Mouse (Mus musculus): Measurements from ENCODE around the gene Mapk13. TPM values are rescaled to one million over a fixed set of nuclear protein-coding genes. Genes with fewer than 3 reads are reported as not detected.

The Mapk13 gene
- polyA plus RNA-seq, 1 experiment from 2014 or later = 211 TPM

DNA sequence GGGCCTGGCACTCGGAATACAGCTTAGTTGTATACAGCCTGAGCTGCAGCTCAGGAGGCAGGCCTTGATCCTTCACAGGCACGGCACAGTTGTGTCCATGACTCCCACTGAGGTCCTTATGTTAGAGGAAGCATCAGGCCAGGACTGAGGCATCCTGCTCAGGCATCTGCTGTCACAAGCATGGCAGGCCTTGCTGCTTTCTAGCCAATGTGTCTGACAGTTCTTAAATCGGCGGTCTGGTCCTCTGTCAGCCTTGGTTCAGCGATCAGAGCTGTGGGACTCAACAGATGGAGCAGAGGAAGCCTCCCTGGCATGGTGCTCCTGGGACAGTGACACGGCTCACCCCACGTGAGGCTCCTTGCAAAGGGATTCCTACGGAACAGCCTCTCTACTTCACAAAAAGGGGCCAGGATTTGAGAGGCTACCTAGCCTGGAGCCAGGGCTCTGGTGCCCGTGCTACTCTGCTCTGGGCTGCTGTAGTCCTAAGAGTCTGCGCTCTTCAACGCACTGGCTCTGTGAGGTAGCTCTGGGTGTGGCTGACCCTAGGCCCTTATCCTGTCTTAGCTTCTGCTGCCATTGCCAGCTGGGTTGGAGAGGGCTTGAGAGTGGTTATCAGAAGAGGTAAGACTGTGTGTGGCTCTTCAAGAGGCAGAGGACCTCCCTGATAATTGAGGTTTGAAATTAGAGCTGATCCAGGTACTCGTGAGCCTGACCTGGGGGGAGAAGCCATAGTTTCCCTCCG lies 54.1 kb downstream of the Mapk13 start:
- DNase-seq (ENCODE audit: low spot score) (no peak), ATAC-seq (ENCODE audit: low FRiP score, low TSS enrichment) (0 out of 2 replicates have a peak, but pooled peaks have one; percentile 39)
- Histone ChIP-seq H3K4me3 (ENCODE audit: low read depth, low read length) (no peak overlapping the region), H3K4me2 (replicated peaks; ENCODE audit: low read depth) (no peak overlapping the region), H3K36me3 (ENCODE audit: control insufficient read depth, insufficient read depth, low read length) (peaks cover 38% of the 10 kb centered on the region), H3K9me3 (ENCODE audit: control insufficient read depth, low read length) (no peaks in the 10 kb centered on the region), H3K9ac (ENCODE audit: low read length) (no peak overlapping the region), H3K4me1 (replicated peaks; ENCODE audit: control insufficient read depth, insufficient read depth) (no peaks in the 10 kb centered on the region), H3K27me3 (ENCODE audit: control insufficient read depth, insufficient read depth, low read length) (no peaks in the 10 kb centered on the region), H3K27ac (replicated peaks) (no peak overlapping the region)
- WGBS = 88% methylated on average over 13 of the region's 13 CpGs
- no peak for TF ChIP-seq EP300 (optimal IDR thresholded peaks at IDR 0.05)
- TF ChIP-seq CTCF (IDR thresholded peaks at IDR 0.05; ENCODE audit: low read depth) = no peak

DNA sequence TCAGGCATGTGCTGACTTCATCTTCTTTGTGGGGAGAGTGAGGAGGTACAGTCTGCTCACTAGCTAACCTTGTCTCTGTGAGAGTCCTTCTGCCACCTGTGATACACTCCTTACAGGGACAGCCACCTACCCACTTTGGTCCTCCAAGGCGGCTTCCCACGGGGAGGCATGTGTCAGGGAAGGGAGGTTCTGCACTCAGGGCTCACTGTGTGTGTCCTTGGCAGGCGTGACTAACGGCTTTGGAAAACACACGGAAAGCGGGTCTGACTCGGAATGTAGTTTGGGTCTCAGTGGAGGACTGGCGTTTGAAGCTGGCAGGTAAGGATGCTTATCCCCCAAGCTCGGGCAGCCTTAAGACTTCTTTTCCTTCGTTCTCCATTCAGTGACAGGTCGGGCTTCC lies 54.7 kb downstream of the Mapk13 start:
- 80% methylated on average over 11 of the region's 11 CpGs for WGBS
- H3K4me1 ChIP-seq (replicated peaks; ENCODE audit: control insufficient read depth, insufficient read depth) = no peaks in the 10 kb centered on the region
- no peak for ATAC-seq (ENCODE audit: low FRiP score, low TSS enrichment)
- H3K27me3 ChIP-seq (ENCODE audit: control insufficient read depth, insufficient read depth, low read length) = no peaks in the 10 kb centered on the region
- no peak overlapping the region for H3K9ac ChIP-seq (ENCODE audit: low read length)
- no peak overlapping the region for H3K27ac ChIP-seq (replicated peaks)
- H3K4me3 ChIP-seq (ENCODE audit: low read depth, low read length) = no peak overlapping the region
- no peaks in the 10 kb centered on the region for H3K9me3 ChIP-seq (ENCODE audit: control insufficient read depth, low read length)
- H3K4me2 ChIP-seq (replicated peaks; ENCODE audit: low read depth) = no peak overlapping the region
- TF ChIP-seq CTCF (IDR thresholded peaks at IDR 0.05; ENCODE audit: low read depth) (no peak), EP300 (optimal IDR thresholded peaks at IDR 0.05) (no peak)
- DNase-seq (ENCODE audit: low spot score) = no peak
- peaks cover 36% of the 10 kb centered on the region for H3K36me3 ChIP-seq (ENCODE audit: control insufficient read depth, insufficient read depth, low read length)

DNA sequence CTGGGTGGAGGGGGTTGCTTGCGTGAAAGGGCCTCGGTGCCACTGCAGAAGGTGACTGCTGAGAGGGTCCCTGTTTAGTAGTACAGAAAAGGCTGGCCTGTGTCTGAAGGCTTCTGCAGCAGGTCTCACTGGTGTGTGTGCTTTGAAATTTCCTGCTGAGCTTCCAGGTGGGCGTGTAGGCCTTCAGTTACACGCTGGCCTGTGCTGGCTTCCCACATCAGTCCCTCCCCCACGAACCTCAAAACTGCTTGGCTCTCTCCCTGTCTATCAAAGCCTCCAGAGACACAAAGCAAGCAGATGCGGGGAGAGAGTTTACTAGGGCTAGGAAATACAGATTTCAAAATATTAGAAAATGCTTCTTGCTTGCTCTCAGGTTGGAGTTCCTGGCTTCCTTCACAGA lies 55.8 kb downstream of the Mapk13 start:
- peak overlapping the region; percentile 13; the same call in 1 of the 2 replicates for H3K27ac ChIP-seq (replicated peaks)
- DNase-seq (ENCODE audit: low spot score) (no peak), ATAC-seq (ENCODE audit: low FRiP score, low TSS enrichment) (no peak)
- no peak overlapping the region for H3K4me2 ChIP-seq (replicated peaks; ENCODE audit: low read depth)
- no peaks in the 10 kb centered on the region for H3K9me3 ChIP-seq (ENCODE audit: control insufficient read depth, low read length)
- H3K36me3 ChIP-seq (ENCODE audit: control insufficient read depth, insufficient read depth, low read length) = peaks cover 38% of the 10 kb centered on the region
- H3K9ac ChIP-seq (ENCODE audit: low read length) = no peak overlapping the region
- WGBS = 72% methylated on average over 6 of the region's 6 CpGs
- no peak overlapping the region for H3K4me3 ChIP-seq (ENCODE audit: low read depth, low read length)
- H3K4me1 ChIP-seq (replicated peaks; ENCODE audit: control insufficient read depth, insufficient read depth) = no peaks in the 10 kb centered on the region
- no peaks in the 10 kb centered on the region for H3K27me3 ChIP-seq (ENCODE audit: control insufficient read depth, insufficient read depth, low read length)
- no peak for TF ChIP-seq CTCF (IDR thresholded peaks at IDR 0.05; ENCODE audit: low read depth)
- TF ChIP-seq EP300 (optimal IDR thresholded peaks at IDR 0.05) = no peak

DNA sequence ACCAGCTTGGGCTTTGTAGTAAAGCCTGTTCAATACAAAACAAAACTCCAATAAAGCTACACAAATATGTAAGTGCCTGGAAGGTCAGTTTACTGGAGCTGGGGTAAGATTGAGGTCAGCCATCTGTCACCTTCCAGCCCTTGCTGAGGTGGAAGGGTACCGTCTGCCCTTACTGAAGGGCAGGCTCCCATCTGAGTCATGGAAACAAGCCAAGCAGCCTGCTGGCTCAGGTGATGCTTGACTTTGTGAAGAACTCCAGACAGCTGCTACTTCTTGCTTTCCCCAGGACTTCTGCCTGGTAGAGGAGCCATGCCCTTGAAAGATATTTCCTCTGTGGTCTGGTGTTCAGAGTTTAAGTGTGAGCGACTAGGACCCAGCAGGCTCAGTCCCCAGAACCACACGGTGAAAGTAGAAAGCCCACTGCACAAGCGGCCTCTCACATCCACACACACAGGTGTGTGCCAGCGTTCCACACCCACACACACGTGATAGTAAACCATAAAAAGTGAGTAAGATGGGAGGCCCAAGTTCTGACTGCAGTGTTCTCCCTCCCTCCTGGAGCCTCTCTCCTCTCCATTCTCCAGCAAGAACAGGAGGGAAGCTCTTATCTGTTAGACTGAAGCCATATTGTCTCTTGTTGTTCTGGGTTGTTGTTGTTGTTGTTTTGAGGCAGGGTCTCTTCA lies 56.4 kb downstream of the Mapk13 start:
- Histone ChIP-seq H3K4me3 (ENCODE audit: low read depth, low read length) (no peak overlapping the region), H3K9ac (ENCODE audit: low read length) (no peak overlapping the region), H3K4me2 (replicated peaks; ENCODE audit: low read depth) (no peak overlapping the region), H3K27ac (replicated peaks) (peak overlapping the region; percentile 13; the same call in 1 of the 2 replicates), H3K36me3 (ENCODE audit: control insufficient read depth, insufficient read depth, low read length) (peaks cover 38% of the 10 kb centered on the region), H3K9me3 (ENCODE audit: control insufficient read depth, low read length) (no peaks in the 10 kb centered on the region), H3K27me3 (ENCODE audit: control insufficient read depth, insufficient read depth, low read length) (no peaks in the 10 kb centered on the region), H3K4me1 (replicated peaks; ENCODE audit: control insufficient read depth, insufficient read depth) (no peaks in the 10 kb centered on the region)
- DNase-seq (ENCODE audit: low spot score) (no peak), ATAC-seq (ENCODE audit: low FRiP score, low TSS enrichment) (0 out of 2 replicates have a peak, but pooled peaks have one; percentile 21)
- TF ChIP-seq EP300 (optimal IDR thresholded peaks at IDR 0.05) = no peak
- no peak for TF ChIP-seq CTCF (IDR thresholded peaks at IDR 0.05; ENCODE audit: low read depth)
- WGBS = 80% methylated on average over 6 of the region's 6 CpGs

DNA sequence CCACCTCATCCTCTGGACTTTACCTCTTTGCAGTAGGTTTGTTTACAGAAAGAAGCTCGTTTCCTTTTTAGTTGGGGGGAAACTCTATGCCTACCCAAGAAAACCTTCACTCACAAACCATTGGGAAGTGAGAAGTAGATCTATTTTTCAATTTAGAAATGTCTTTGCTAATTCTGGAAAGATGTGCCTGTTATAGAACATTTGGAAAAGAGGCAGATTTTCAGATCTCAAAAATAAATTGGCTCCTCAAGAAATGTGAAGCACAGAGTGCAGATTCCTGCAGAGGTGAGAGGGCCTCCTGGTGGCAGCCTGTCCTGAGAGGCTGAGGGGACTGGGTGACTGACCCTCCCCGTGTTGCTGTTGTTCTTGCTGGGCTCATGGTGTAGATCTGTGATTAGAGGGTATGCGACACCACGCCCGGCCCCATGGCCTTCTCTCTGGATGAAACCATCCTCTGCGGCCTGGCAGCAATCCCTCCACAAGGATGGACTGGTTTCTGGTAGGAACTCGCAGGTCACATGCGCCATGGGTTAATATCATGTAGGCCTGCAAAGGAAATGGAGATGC lies 58.7 kb downstream of the Mapk13 start:
- no peak overlapping the region for H3K27ac ChIP-seq (replicated peaks)
- no peaks in the 10 kb centered on the region for H3K27me3 ChIP-seq (ENCODE audit: control insufficient read depth, insufficient read depth, low read length)
- no peak overlapping the region for H3K4me3 ChIP-seq (ENCODE audit: low read depth, low read length)
- no peaks in the 10 kb centered on the region for H3K4me1 ChIP-seq (replicated peaks; ENCODE audit: control insufficient read depth, insufficient read depth)
- DNase-seq (ENCODE audit: low spot score) (no peak), ATAC-seq (ENCODE audit: low FRiP score, low TSS enrichment) (no peak)
- TF ChIP-seq EP300 (optimal IDR thresholded peaks at IDR 0.05) = no peak
- TF ChIP-seq CTCF (IDR thresholded peaks at IDR 0.05; ENCODE audit: low read depth) = no peak; the same call in 1 of the 2 replicates
- H3K9me3 ChIP-seq (ENCODE audit: control insufficient read depth, low read length) = no peaks in the 10 kb centered on the region
- WGBS = 82% methylated on average over 8 of the region's 8 CpGs
- no peak overlapping the region for H3K4me2 ChIP-seq (replicated peaks; ENCODE audit: low read depth)
- no peak overlapping the region for H3K9ac ChIP-seq (ENCODE audit: low read length)
- H3K36me3 ChIP-seq (ENCODE audit: control insufficient read depth, insufficient read depth, low read length) = peaks cover 42% of the 10 kb centered on the region
